Mouse (Mus musculus) adrenal gland, postnatal 36 days (tissue): ENCODE measurements around the gene Ppp4r4. TPM values are rescaled to one million over a fixed set of nuclear protein-coding genes. Genes with fewer than 3 reads are reported as not detected.
"Not testable (repeated sequence)": the region's sequence is repeated elsewhere in the genome, so short reads cannot be mapped to it uniquely, and the experiment has no call there.

ENCODE experiments used
- DNase-seq, 2 experiments: peaks; one replicate each; pipeline ENCODE4 v3.0.0; 2021; ENCODE audit warnings: mixed read lengths in 1 of 2
- total RNA-seq, 2 experiments: library from RNA; stranded (reverse); gene quantifications; 2 replicates each; pipeline ENCODE4 v1.2.3; 2021

Ppp4r4 gene
- total RNA-seq, 2 experiments from 2014 or later, result 4.0 to 4.4 TPM

GRCm38 (mm10) chr12:103634430-103634829 lies 102.3 kb downstream of the Ppp4r4 start:
- DNase-seq, result no peak

GRCm38 (mm10) chr12:103635846-103636245 lies 103.8 kb downstream of the Ppp4r4 start:
- no peak for DNase-seq

GRCm38 (mm10) chr12:103643336-103643735 lies 111.3 kb downstream of the Ppp4r4 start:
- DNase-seq, result peak; percentile 86 to 89

- no peak for DNase-seq
Measured at GRCm38 (mm10) chr12:103643818-103644217, 111.7 kb downstream of the Ppp4r4 start.

GRCm38 (mm10) chr12:103644601-103645000 lies 112.5 kb downstream of the Ppp4r4 start:
- DNase-seq, result no peak

GRCm38 (mm10) chr12:103646314-103646713 lies 114.2 kb downstream of the Ppp4r4 start:
- DNase-seq, result no peak

- peak; percentile 38 to 42 for DNase-seq
Measured at GRCm38 (mm10) chr12:103653836-103654235, 121.8 kb downstream of the Ppp4r4 start.

GRCm38 (mm10) chr12:103655123-103656044 lies 123.3 kb downstream of the Ppp4r4 start:
- DNase-seq, result peak in 1 of 2 experiments; percentile 16

- DNase-seq, result peak; percentile 31 to 61
Measured at GRCm38 (mm10) chr12:103656848-103657626, 125.0 kb downstream of the Ppp4r4 start, which contains the start of gene Serpina6. Gene Serpina6 (minus strand): TSS chr12:103657212.

GRCm38 (mm10) chr12:103657991-103658390 lies 125.9 kb downstream of the Ppp4r4 start:
- no peak for DNase-seq

- DNase-seq, result peak in 1 of 2 experiments; percentile 27
Measured at GRCm38 (mm10) chr12:103659171-103659570, 127.1 kb downstream of the Ppp4r4 start.

- DNase-seq, result no peak
Measured at GRCm38 (mm10) chr12:103660076-103660475, 128.0 kb downstream of the Ppp4r4 start.

- not testable (repeated sequence) for DNase-seq
Measured at GRCm38 (mm10) chr12:103662053-103662452, 130.0 kb downstream of the Ppp4r4 start.

Other genes with a start within 250 kb of the Ppp4r4 start
- gene Fam181a, start 221.3 kb upstream of the Ppp4r4 start, total RNA-seq, result not detected
- 1 to 10 TPM; 1.1 to 1.3 TPM for gene Asb2, start 176.3 kb upstream of the Ppp4r4 start, total RNA-seq
- 1 to 10 TPM; 2.8 to 3.7 TPM for gene Otub2, start 143.6 kb upstream of the Ppp4r4 start, total RNA-seq
- gene 9330161L09Rik, start 124.5 kb upstream of the Ppp4r4 start, total RNA-seq, result 1 to 10 TPM; 1.5 to 1.7 TPM
- 100 to 1,000 TPM; 121 to 122 TPM for gene Ddx24, start 106.5 kb upstream of the Ppp4r4 start, total RNA-seq
- 1,000 to 10,000 TPM; 1,339 to 1,709 TPM for gene Ifi27, start 98.1 kb upstream of the Ppp4r4 start, total RNA-seq
- gene Ifi27l2a, start 88.6 kb upstream of the Ppp4r4 start, total RNA-seq, result 100 to 1,000 TPM; 128 to 279 TPM
- not detected for gene Ifi27l2b, start 75.1 kb upstream of the Ppp4r4 start, total RNA-seq
- gene Serpina10, start 99.2 kb downstream of the Ppp4r4 start, total RNA-seq, result under 1 TPM; 0.36 to 0.46 TPM
- 1 to 10 TPM in 1 of 2 experiments, under 1 TPM in 1; 0.63 to 3.9 TPM for gene Serpina6, start 124.9 kb downstream of the Ppp4r4 start, total RNA-seq
- not detected for gene Serpina16, start 143.9 kb downstream of the Ppp4r4 start, total RNA-seq
- gene Serpina1f, start 163.2 kb downstream of the Ppp4r4 start, total RNA-seq, result not detected
- gene Serpina1d, start 241.3 kb downstream of the Ppp4r4 start, total RNA-seq, result 1 to 10 TPM in 1 of 2 experiments, not detected in 1; 2.7 TPM